Mouse (Mus musculus): ENCODE data around the gene I0C0044D17Rik.
A peak's percentile ranks its signal among the peaks of the same experiment; 100 is the strongest.
"Not testable (repeated sequence)": the region's sequence is repeated elsewhere in the genome, so short reads cannot be mapped to it uniquely, and the experiment has no call there.

I0C0044D17Rik gene

GRCm38 (mm10) chr4:98823740-98824139 lies at the start of gene I0C0044D17Rik:
I0C0044D17Rik (minus strand) TSS chr4:98823840.
- not testable (repeated sequence) for DNase-seq (ENCODE audit: low read depth, low spot score)

GRCm38 (mm10) chr4:98865386-98866237 lies 42.0 kb upstream of the I0C0044D17Rik start:
- no peak for DNase-seq (ENCODE audit: low read depth, low spot score)

GRCm38 (mm10) chr4:98864546-98864945 lies 40.9 kb upstream of the I0C0044D17Rik start:
- no peak for DNase-seq (ENCODE audit: low read depth, low spot score)

GRCm38 (mm10) chr4:98864094-98864493 lies 40.5 kb upstream of the I0C0044D17Rik start:
- no peak for DNase-seq (ENCODE audit: low read depth, low spot score)

- DNase-seq (ENCODE audit: low read depth, low spot score), result no peak
Measured at GRCm38 (mm10) chr4:98863451-98863850, 39.8 kb upstream of the I0C0044D17Rik start.

- DNase-seq (ENCODE audit: low read depth, low spot score), result no peak
Measured at GRCm38 (mm10) chr4:98858151-98858855, 34.7 kb upstream of the I0C0044D17Rik start.

GRCm38 (mm10) chr4:98857037-98857648 lies 33.5 kb upstream of the I0C0044D17Rik start:
- no peak for DNase-seq (ENCODE audit: low read depth, low spot score)

GRCm38 (mm10) chr4:98853926-98854325 lies 30.3 kb upstream of the I0C0044D17Rik start:
- DNase-seq (ENCODE audit: low read depth, low spot score), result no peak

GRCm38 (mm10) chr4:98850485-98850884 lies 26.8 kb upstream of the I0C0044D17Rik start:
- DNase-seq (ENCODE audit: low read depth, low spot score), result not testable (repeated sequence)

GRCm38 (mm10) chr4:98847120-98847885 lies 23.7 kb upstream of the I0C0044D17Rik start:
- peak; percentile 18 for DNase-seq (ENCODE audit: low read depth, low spot score)

- DNase-seq (ENCODE audit: low read depth, low spot score), result no peak
Measured at GRCm38 (mm10) chr4:98846396-98846795, 22.8 kb upstream of the I0C0044D17Rik start.

GRCm38 (mm10) chr4:98845687-98846125 lies 22.1 kb upstream of the I0C0044D17Rik start:
- no peak for DNase-seq (ENCODE audit: low read depth, low spot score)

GRCm38 (mm10) chr4:98845201-98845600 lies 21.6 kb upstream of the I0C0044D17Rik start:
- no peak for DNase-seq (ENCODE audit: low read depth, low spot score)

GRCm38 (mm10) chr4:98843906-98844597 lies 20.4 kb upstream of the I0C0044D17Rik start:
- no peak for DNase-seq (ENCODE audit: low read depth, low spot score)

GRCm38 (mm10) chr4:98841251-98841650 lies 17.6 kb upstream of the I0C0044D17Rik start:
- not testable (repeated sequence) for DNase-seq (ENCODE audit: low read depth, low spot score)

GRCm38 (mm10) chr4:98840526-98840925 lies 16.9 kb upstream of the I0C0044D17Rik start:
- DNase-seq (ENCODE audit: low read depth, low spot score), result no peak

- DNase-seq (ENCODE audit: low read depth, low spot score), result no peak
Measured at GRCm38 (mm10) chr4:98838913-98839312, 15.3 kb upstream of the I0C0044D17Rik start.

GRCm38 (mm10) chr4:98837715-98838505 lies 14.3 kb upstream of the I0C0044D17Rik start:
- DNase-seq (ENCODE audit: low read depth, low spot score), result no peak

GRCm38 (mm10) chr4:98836519-98836918 lies 12.9 kb upstream of the I0C0044D17Rik start:
- DNase-seq (ENCODE audit: low read depth, low spot score), result no peak

GRCm38 (mm10) chr4:98834782-98835181 lies 11.1 kb upstream of the I0C0044D17Rik start:
- DNase-seq (ENCODE audit: low read depth, low spot score), result no peak

Data from telencephalon, adult 2 months (tissue).